8 mouse cellular contexts compared by ENCODE assay signal in the genomic region with DNA sequence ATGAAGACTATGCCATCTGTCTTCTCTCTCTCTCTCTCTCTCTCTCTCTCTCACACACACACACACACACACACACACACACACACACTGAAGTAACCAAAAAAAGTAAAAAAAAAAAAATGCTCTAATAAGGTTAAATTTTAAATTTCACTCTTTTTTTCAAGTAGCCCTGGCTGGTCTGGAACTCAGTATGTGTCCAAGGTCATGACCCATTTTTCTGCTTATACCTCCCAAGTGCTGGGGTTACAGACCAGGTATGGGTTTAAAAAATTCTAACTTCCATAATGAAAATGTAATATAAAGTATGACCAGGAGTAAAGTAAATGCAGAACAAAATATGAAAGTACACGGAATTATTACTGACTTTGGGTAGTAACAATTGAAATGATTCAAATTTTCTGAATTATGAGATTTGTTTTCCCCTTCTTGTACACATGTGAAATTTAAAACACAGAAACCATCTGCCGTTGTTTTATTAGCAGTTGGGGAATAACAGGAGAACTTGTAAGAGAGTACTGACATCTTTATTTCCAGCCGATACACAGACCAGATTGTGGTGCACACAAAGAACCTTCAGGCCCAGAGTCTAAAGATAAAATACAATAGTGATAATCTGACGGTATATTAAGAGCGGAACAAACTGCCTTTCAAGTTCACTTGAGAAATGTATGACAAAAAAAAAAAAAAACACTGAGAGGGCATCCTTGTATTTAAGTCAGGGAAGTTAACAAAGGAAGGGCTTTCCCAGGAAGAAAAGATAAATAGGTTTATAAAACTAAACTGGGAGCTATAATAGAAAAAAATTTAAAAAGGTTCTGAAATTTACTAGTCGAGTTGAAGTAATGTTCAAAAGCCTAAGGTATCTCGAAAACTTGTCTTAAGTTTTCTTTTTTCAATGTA. TPM values are rescaled to one million over a fixed set of nuclear protein-coding genes. Genes with fewer than 3 reads are reported as not detected.
A peak's percentile ranks its signal among the peaks of the same experiment; 100 is the strongest.
DNase-seq lines count a peak whose midpoint lies in the region; ATAC-seq lines count a peak whose summit lies in the region.

No protein-coding gene starts in this region.

- H3K4me3 ChIP-seq in brown adipose tissue, adult 24 weeks (ENCODE audit: insufficient read depth, low read depth, low read length) = peak overlapping the region; percentile 76
- H3K4me3 ChIP-seq in hindbrain, embryonic 14.5 days (replicated peaks; ENCODE audit: low read length) = peak overlapping the region; percentile 95
- H3K4me3 ChIP-seq in midbrain, embryonic 14.5 days (replicated peaks; ENCODE audit: low read depth, low read length) = peak overlapping the region; percentile 91

- H3K9ac ChIP-seq in hindbrain, embryonic 14.5 days = peak overlapping the region; percentile 83
- H3K9ac ChIP-seq in midbrain, embryonic 14.5 days (replicated peaks; ENCODE audit: low read length) = peak overlapping the region; percentile 80

- H3K27me3 ChIP-seq in hindbrain, embryonic 14.5 days (ENCODE audit: control insufficient read depth, insufficient read depth, low read length) = no peaks in the 10 kb centered on the region
- H3K27me3 ChIP-seq in midbrain, embryonic 14.5 days (ENCODE audit: control insufficient read depth, insufficient read depth, low read length) = no peaks in the 10 kb centered on the region

- DNase-seq in kidney, adult 9 months = peak; percentile 46
- no peak for DNase-seq in kidney, adult 18-20 months
- DNase-seq in hindbrain, embryonic 14.5 days (ENCODE audit: low spot score) = no peak
- peak; percentile 23 for DNase-seq in midbrain, embryonic 14.5 days
- no peak for DNase-seq in urinary bladder, postnatal 36 days (ENCODE audit: low spot score in 2 of 2)
- no peak for DNase-seq in frontal cortex, postnatal 25 days (ENCODE audit: low spot score in 2 of 2)
- DNase-seq in adrenal gland, adult (ENCODE audit: inconsistent age in 2 of 2, low spot score in 1 of 2) = no peak

- H3K9me3 ChIP-seq in hindbrain, embryonic 14.5 days (ENCODE audit: control insufficient read depth, low read length) = no peaks in the 10 kb centered on the region
- H3K9me3 ChIP-seq in midbrain, embryonic 14.5 days (ENCODE audit: control insufficient read depth, low read length) = no peaks in the 10 kb centered on the region

- 16% methylated on average over 7 of the region's 7 CpGs for WGBS in hindbrain, embryonic 14.5 days
- WGBS in midbrain, embryonic 14.5 days = 13% methylated on average over 7 of the region's 7 CpGs

- H3K4me1 ChIP-seq in brown adipose tissue, adult 24 weeks (ENCODE audit: control insufficient read depth, insufficient read depth, insufficient read length, low read length) = 0 out of 2 replicates have a peak, but pooled peaks cover 4% of the 10 kb centered on the region
- peaks cover 10% of the 10 kb centered on the region; the same call in 1 of the 2 replicates for H3K4me1 ChIP-seq in hindbrain, embryonic 14.5 days (replicated peaks; ENCODE audit: control insufficient read depth, insufficient read depth, low read length)
- H3K4me1 ChIP-seq in midbrain, embryonic 14.5 days (ENCODE audit: control insufficient read depth, insufficient read depth, low read length) = no peaks in the 10 kb centered on the region; the same call in 1 of the 2 replicates

- ATAC-seq in hindbrain, embryonic 14.5 days (ENCODE audit: low FRiP score) = no peak
- ATAC-seq in midbrain, embryonic 14.5 days (ENCODE audit: low FRiP score, low TSS enrichment) = no peak

- H3K4me2 ChIP-seq in hindbrain, embryonic 14.5 days (replicated peaks) = peak overlapping the region; percentile 59
- peak overlapping the region; percentile 66 for H3K4me2 ChIP-seq in midbrain, embryonic 14.5 days (ENCODE audit: low read length)

- H3K36me3 ChIP-seq in hindbrain, embryonic 14.5 days (replicated peaks; ENCODE audit: control insufficient read depth, insufficient read depth) = peaks cover 4% of the 10 kb centered on the region
- H3K36me3 ChIP-seq in midbrain, embryonic 14.5 days (ENCODE audit: control insufficient read depth, insufficient read depth, low read length) = peaks cover 6% of the 10 kb centered on the region

- peak overlapping the region; percentile 85 for H3K27ac ChIP-seq in brown adipose tissue, adult 24 weeks (replicated peaks; ENCODE audit: low read depth, low read length)
- H3K27ac ChIP-seq in hindbrain, embryonic 14.5 days = peak overlapping the region; percentile 97
- peak overlapping the region; percentile 98 for H3K27ac ChIP-seq in midbrain, embryonic 14.5 days (replicated peaks; ENCODE audit: low read depth, low read length)

RNA-seq across cellular contexts. Expression of a gene that starts 2.0 kb away (rescaled TPM):
- polyA plus RNA-seq in brown adipose tissue, adult 24 weeks (2012; ENCODE audit: insufficient read depth, insufficient read length, missing spikeins) = 57.8 and 69.0 TPM in 2 replicates
- polyA plus RNA-seq in hindbrain, embryonic 14.5 days (2014; fragmentation: Nextera tagmentation; extraction: Ambion mirVana) = 49.0 and 51.5 TPM in 2 replicates
- polyA plus RNA-seq in midbrain, embryonic 14.5 days (2014; fragmentation: Nextera tagmentation; extraction: Ambion mirVana) = 46.2 and 70.8 TPM in 2 replicates

Comparison
In these comparisons a context has a peak if more than half of its experiments do, and no peak if none do; other contexts are left out.
1. DNase-seq: peak in kidney, adult 9 months (single experiment) and midbrain, embryonic 14.5 days (single experiment); none in kidney, adult 18-20 months (single experiment), hindbrain, embryonic 14.5 days (single experiment), urinary bladder, postnatal 36 days (0 of 2), frontal cortex, postnatal 25 days (0 of 2) and adrenal gland, adult (0 of 2).
2. Peak in every context shown above with its lines, with median percentiles within 50 percentile points of each other: H3K27ac ChIP-seq and H3K4me3 ChIP-seq.